Mouse (Mus musculus) E14TG2a.4 (cell line): ENCODE data around the gene Stard3.

ENCODE experiments used
- CTCF ChIP-seq: conservative IDR thresholded peaks from 2 replicates; pipeline ENCODE4 v1.5.1; 2014; ENCODE audit warnings: low read length
- POU5F1 ChIP-seq: IDR thresholded peaks from 2 replicates; pipeline ENCODE4 v1.6.1; 2014; ENCODE audit warnings: low read length, borderline replicate concordance

DNA sequence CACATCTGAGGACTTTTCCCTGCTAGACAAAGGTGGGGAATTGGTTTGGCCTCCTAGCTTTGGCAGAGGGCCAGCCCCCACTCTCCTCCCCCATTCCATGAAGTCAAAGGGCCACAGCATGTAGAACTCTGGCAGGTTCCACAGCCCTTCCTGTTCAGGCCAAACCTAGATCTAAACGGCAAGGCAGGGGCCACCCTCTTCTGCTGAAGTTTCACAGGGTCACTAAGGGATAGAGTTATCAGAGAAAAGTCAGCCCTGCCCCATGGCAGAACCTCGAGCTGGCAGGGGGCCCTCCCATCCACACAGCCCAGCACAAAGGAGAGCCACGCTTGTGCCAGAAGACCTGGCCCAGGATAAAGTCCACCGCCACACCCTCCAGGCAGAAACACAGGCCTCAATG, 36.9 kb downstream of the Stard3 start:
- TF ChIP-seq CTCF (no peak), POU5F1 (no peak)
